Mouse (Mus musculus): Measurements from ENCODE around the gene Syngr3.

The Syngr3 gene

DNA sequence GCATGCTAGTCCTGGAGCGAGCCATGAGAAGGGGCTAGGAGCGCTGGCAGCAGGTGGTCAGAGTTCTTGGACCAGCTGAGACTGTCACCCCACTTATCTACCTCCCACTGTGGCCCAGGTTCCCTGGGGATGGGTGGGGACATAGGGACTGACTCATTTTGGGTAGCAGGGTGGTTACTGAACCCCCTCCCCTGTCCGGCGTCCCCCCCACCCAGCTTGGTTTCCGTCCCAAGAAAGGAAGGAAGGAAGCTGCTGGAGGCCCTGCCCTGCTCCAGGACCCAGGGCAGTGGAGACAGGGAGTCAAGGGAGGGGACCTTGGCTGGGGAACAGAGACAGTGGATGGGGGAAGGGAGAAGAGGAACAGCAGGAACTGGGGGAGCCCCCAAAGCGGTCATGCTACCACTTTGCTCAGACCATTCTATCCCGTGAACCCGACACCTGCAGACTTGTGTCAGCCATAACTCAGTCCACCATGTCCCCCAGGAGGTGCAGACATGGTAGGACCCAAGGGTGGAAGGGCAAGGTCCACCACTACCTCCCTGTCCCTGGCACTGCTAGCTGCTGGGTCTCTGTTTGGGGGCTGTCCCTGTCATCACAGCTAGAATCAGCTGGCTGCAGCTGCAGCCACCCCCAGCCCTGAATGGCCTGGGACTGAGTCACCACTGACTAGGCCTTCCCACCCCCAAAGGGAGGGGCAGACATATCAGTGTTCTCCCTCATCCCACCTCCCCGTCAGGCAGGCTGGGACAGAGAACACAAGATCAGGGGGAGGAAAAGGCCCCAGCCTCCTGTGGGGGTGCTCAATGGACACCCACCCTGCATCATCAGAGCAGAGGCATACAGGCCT lies 44.7 kb downstream of the Syngr3 start:
- no peak for DNase-seq (ENCODE audit: low read depth, low spot score)

DNA sequence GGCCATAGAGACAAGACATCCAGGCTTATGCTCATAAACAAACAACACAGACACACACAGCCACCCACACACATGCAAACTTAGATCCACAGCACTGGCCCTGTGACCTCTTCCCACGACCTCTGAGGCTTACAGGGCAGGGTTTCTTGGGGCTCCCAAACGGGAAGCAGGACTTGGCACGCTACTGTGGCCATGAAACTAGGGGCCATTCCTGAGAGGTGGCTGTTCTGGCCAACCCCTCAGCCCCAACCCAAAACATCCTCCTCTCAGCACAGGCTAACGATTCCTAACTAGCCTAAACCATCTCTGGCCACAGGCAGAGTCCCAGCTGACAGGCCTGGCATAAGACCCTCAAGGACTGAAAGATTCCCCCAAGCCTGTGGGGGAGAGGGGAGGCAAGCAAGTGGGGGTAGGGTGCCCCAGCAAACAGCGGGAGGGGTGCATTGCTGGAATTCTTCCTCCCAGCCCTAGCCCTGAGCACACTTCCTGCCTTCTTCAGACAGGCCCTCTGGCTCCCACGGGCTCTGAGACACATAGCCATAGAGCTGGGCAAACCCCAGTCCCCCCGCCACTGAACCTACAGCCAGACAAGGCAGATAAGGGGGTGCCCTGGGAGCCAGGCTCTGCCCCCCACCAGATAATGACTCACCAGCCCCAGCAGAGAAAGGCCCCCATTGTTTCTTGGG lies 45.6 kb downstream of the Syngr3 start:
- peak; percentile 34 for DNase-seq (ENCODE audit: low read depth, low spot score)

- no peak for DNase-seq (ENCODE audit: low read depth, low spot score)
Observed at GRCm38 (mm10) chr17:24642791-24643343, 46.9 kb downstream of the Syngr3 start.

- no peak for DNase-seq (ENCODE audit: low read depth, low spot score)
Observed at GRCm38 (mm10) chr17:24641944-24642343, 47.8 kb downstream of the Syngr3 start.

- DNase-seq (ENCODE audit: low read depth, low spot score) = no peak
Observed at GRCm38 (mm10) chr17:24640581-24640980, 49.2 kb downstream of the Syngr3 start.

DNA sequence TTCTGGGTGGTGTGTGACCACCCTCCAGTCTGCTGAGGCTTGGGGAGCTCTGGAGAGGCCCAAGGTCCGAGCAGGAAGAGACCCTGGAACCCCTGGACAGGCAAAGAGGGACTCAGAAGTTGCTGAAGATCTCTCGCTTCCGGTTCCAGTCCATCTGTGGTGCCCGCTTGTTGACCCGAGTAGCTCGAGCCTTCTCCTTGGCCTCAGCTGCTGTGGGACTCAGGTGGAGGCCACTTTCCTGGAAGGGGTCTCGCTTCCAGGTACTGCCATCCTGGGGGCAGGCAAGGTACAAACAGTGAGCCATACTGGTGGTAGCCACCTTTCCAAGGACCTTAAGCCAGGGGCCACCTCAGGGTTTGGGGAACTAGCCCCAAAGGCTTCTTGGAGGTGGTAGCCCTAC lies 49.6 kb downstream of the Syngr3 start:
- no peak for DNase-seq (ENCODE audit: low read depth, low spot score)

DNA sequence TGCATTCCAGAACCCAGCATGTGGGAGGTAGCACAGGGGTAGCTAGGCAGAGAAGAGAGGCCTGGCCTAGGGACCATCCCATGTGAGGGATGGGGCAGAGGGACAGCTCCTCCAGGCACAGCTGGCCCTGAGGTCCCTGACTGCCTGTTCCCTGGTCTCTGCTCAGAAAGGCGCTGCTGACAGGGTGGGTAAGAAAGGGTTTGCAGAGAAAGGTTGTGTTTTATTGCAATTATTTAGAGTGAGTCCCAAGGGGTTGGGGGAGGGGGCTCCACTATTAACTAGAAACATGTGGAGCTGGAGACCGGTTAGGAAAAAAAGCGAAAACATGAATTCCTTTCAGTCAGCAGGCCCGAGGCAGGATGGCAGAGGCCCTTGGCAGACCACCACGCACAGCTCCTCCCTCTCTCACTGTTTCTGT lies 50.2 kb downstream of the Syngr3 start:
- peak; percentile 70 for DNase-seq (ENCODE audit: low read depth, low spot score)

- DNase-seq (ENCODE audit: low read depth, low spot score) = no peak
Observed at GRCm38 (mm10) chr17:24638840-24639239, 50.9 kb downstream of the Syngr3 start.

GRCm38 (mm10) chr17:24638214-24638613 lies 51.5 kb downstream of the Syngr3 start:
- no peak for DNase-seq (ENCODE audit: low read depth, low spot score)

DNA sequence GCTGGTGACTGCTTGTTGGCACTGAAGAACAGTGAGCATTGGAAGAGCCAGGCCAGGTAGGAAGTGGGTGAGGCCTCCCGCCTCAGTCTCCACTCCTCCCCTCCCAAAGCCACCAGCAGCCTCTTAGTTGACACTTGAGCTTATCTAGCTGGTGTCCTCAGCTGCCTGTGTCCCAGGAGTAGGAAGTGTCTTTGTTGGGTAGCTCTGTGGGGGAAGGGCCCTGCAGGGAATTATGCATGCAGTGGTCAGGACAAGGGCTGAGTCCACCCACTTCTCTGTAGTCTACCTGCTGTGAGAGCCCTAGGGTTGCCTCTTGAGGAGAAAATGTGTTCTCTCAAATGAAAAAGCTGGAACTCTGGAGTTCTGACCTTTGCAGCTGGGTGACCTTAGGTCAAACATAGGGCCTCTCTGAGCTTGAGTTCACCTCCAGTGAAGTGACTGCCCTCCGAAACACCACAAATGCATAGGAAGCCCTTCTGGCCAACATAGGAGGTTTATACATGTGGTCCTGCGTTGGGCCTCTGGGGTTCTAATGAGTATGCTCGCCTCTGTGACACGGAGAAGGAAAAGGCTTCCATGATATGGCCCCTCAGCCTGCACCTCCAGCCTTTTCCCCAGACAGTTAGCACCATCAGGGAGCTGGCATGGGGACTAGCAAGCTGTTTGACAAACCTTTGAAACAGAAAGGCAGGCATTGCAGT lies 52.8 kb downstream of the Syngr3 start:
- DNase-seq (ENCODE audit: low read depth, low spot score) = no peak

GRCm38 (mm10) chr17:24635694-24636093 lies 54.1 kb downstream of the Syngr3 start:
- DNase-seq (ENCODE audit: low read depth, low spot score) = no peak
